Comparison of ENCODE assay signal across 29 mouse cellular contexts in the genomic region with DNA sequence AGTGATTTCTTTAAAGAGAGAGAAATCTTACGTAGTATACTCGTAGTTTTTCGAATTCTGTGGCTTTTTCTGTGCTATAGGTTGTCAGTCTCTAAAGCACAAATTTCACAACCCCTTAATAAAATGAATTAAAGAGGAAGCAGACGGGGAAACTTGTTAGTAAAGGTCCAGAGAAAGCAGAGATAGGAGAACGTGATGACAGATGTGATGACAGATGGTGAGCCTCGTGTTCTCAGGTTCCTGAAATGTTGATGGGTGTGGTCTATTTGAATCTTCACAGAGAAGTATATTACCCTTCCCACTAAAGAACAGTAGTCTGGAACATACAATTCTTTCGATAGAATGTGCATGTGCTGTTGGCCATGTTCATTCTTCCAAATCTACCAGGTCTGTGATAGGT. TPM values are rescaled to one million over a fixed set of nuclear protein-coding genes. Genes with fewer than 3 reads are reported as not detected.
A peak's percentile ranks its signal among the peaks of the same experiment; 100 is the strongest.
DNase-seq lines count a peak whose midpoint lies in the region; ATAC-seq and TF ChIP-seq lines count a peak whose summit lies in the region.
"Had no signal": no experiment of that assay in that cellular context is flagged by ENCODE, and none has a peak within 500 bp of the region (broad histone marks: within the 10 kb centered on the region; RNA-seq: fewer than 3 reads in every experiment).

No protein-coding gene starts in this region.

- DNase-seq in liver, embryonic 13.5 days: no peak
- DNase-seq in liver, embryonic 11.5 days (ENCODE audit: low spot score): no peak
- DNase-seq in lung, postnatal 36 days: peak; percentile 9
- DNase-seq in lung, adult 2 months: no peak
- no peak for DNase-seq in cerebellum, postnatal 10 days
- DNase-seq: adrenal gland, adult 8-10 months; adrenal gland, postnatal 14 days; adrenal gland, postnatal 36 days; B cell, adult 2 months; cerebellum, adult 11-12 months; cerebellum, adult 2 months; cerebellum, adult 9-10 months; cerebellum, postnatal 14 days; cerebellum, postnatal 36 days had no signal

- WGBS in liver, embryonic 13.5 days (ENCODE audit: insufficient replicate concordance): 62% methylated on average over 7 of the region's 7 CpGs
- WGBS in liver, embryonic 11.5 days: 69% methylated on average over 7 of the region's 7 CpGs
- 49% methylated on average over 7 of the region's 7 CpGs for WGBS in lung, adult 2 months
- WGBS in kidney, embryonic 15.5 days: 72% methylated on average over 7 of the region's 7 CpGs

- no peaks in the 10 kb centered on the region for H3K4me1 ChIP-seq in liver, embryonic 13.5 days (replicated peaks)
- no peaks in the 10 kb centered on the region for H3K4me1 ChIP-seq in liver, embryonic 11.5 days (replicated peaks; ENCODE audit: control insufficient read depth, insufficient read depth, low read length)
- no peaks in the 10 kb centered on the region for H3K4me1 ChIP-seq in lung, adult 2 months (ENCODE audit: control insufficient read depth, insufficient read depth, low read length)
- no peaks in the 10 kb centered on the region for H3K4me1 ChIP-seq in kidney, embryonic 15.5 days
- H3K4me1 ChIP-seq: embryonic facial prominence, embryonic 10.5 days; embryonic facial prominence, embryonic 12.5 days; forebrain, embryonic 13.5 days; forebrain, embryonic 15.5 days had no signal

- TF ChIP-seq CTCF in lung, adult 2 months (IDR thresholded peaks at IDR 0.05; ENCODE audit: insufficient read depth, low read length): no peak

- H3K4me3 ChIP-seq in liver, embryonic 13.5 days (replicated peaks): no peak overlapping the region
- H3K4me3 ChIP-seq in liver, embryonic 11.5 days (ENCODE audit: low read depth, low read length): no peak overlapping the region
- no peak overlapping the region for H3K4me3 ChIP-seq in lung, adult 2 months (replicated peaks; ENCODE audit: extremely low read depth, low read depth, low read length)
- H3K4me3 ChIP-seq in kidney, embryonic 15.5 days (replicated peaks): no peak overlapping the region
- H3K4me3 ChIP-seq: embryonic facial prominence, embryonic 10.5 days; embryonic facial prominence, embryonic 12.5 days; forebrain, embryonic 13.5 days; forebrain, embryonic 15.5 days had no signal

- no peak overlapping the region for H3K9ac ChIP-seq in liver, embryonic 13.5 days
- no peak overlapping the region for H3K9ac ChIP-seq in liver, embryonic 11.5 days (ENCODE audit: low read depth, low read length)
- H3K9ac ChIP-seq in kidney, embryonic 15.5 days: no peak overlapping the region
- H3K9ac ChIP-seq: embryonic facial prominence, embryonic 12.5 days; forebrain, embryonic 13.5 days; forebrain, embryonic 15.5 days had no signal

- peaks cover 75% of the 10 kb centered on the region for H3K36me3 ChIP-seq in liver, embryonic 13.5 days
- peaks cover 2% of the 10 kb centered on the region; the same call in 1 of the 2 replicates for H3K36me3 ChIP-seq in liver, embryonic 11.5 days (ENCODE audit: control insufficient read depth, insufficient read depth, low read length)
- H3K36me3 ChIP-seq in kidney, embryonic 15.5 days: no peaks in the 10 kb centered on the region
- H3K36me3 ChIP-seq: embryonic facial prominence, embryonic 10.5 days; embryonic facial prominence, embryonic 12.5 days; forebrain, embryonic 15.5 days had no signal

- H3K27me3 ChIP-seq in liver, embryonic 13.5 days: no peaks in the 10 kb centered on the region
- H3K27me3 ChIP-seq in liver, embryonic 11.5 days (replicated peaks; ENCODE audit: control insufficient read depth, insufficient read depth, low read length): no peaks in the 10 kb centered on the region
- H3K27me3 ChIP-seq in kidney, embryonic 15.5 days: no peaks in the 10 kb centered on the region
- H3K27me3 ChIP-seq: CH12.LX; embryonic facial prominence, embryonic 12.5 days; forebrain, embryonic 13.5 days; forebrain, embryonic 15.5 days; Patski had no signal

- 0 out of 2 replicates have a peak, but pooled peaks have one; percentile 16 for ATAC-seq in liver, embryonic 13.5 days (ENCODE audit: low read depth)
- no peak for ATAC-seq in liver, embryonic 11.5 days (replicated peaks; ENCODE audit: low FRiP score)
- peak; percentile 66 for ATAC-seq in megakaryocyte, adult 5-6 weeks (ENCODE audit: poor library complexity, severe bottlenecking)
- no peak for ATAC-seq in kidney, embryonic 15.5 days (replicated peaks; ENCODE audit: low FRiP score)
- ATAC-seq: activated CD4-positive, CD25-positive, alpha-beta regulatory T cell, adult 4 months; CD4-positive, CD25-positive, alpha-beta regulatory T cell, adult 4 months; forebrain, embryonic 13.5 days; forebrain, embryonic 15.5 days; Patski had no signal

- no peak overlapping the region for H3K27ac ChIP-seq in liver, embryonic 13.5 days
- no peak overlapping the region for H3K27ac ChIP-seq in liver, embryonic 11.5 days (ENCODE audit: low read depth, low read length)
- H3K27ac ChIP-seq in kidney, embryonic 15.5 days: no peak overlapping the region
- H3K27ac ChIP-seq: embryonic facial prominence, embryonic 10.5 days; embryonic facial prominence, embryonic 12.5 days; forebrain, embryonic 13.5 days; forebrain, embryonic 15.5 days had no signal

- no peak overlapping the region for H3K4me2 ChIP-seq in liver, embryonic 13.5 days
- H3K4me2 ChIP-seq in liver, embryonic 11.5 days: no peak overlapping the region
- H3K4me2 ChIP-seq in kidney, embryonic 15.5 days: no peak overlapping the region
- H3K4me2 ChIP-seq: embryonic facial prominence, embryonic 12.5 days; forebrain, embryonic 13.5 days; forebrain, embryonic 15.5 days had no signal

- no peaks in the 10 kb centered on the region for H3K9me3 ChIP-seq in liver, embryonic 13.5 days (replicated peaks)
- H3K9me3 ChIP-seq in liver, embryonic 11.5 days (ENCODE audit: control insufficient read depth, low read length): no peaks in the 10 kb centered on the region
- H3K9me3 ChIP-seq in kidney, embryonic 15.5 days (replicated peaks): no peaks in the 10 kb centered on the region
- H3K9me3 ChIP-seq: embryonic facial prominence, embryonic 10.5 days; embryonic facial prominence, embryonic 12.5 days; forebrain, embryonic 13.5 days; forebrain, embryonic 15.5 days; G1E had no signal

- no peak for TF ChIP-seq POLR2A in lung, adult 2 months (IDR thresholded peaks at IDR 0.05; ENCODE audit: borderline replicate concordance, extremely low read depth, low read depth, low read length)

RNA-seq across cellular contexts. Expression of gene Spta1, which starts 32.1 kb away (rescaled TPM):
- polyA plus RNA-seq in liver, embryonic 13.5 days (2015; fragmentation: Nextera tagmentation; extraction: Ambion mirVana): 25.7 and 33.7 TPM in 2 replicates
- 23.1 and 26.0 TPM in 2 replicates for polyA plus RNA-seq in liver, embryonic 11.5 days (2014; fragmentation: Nextera tagmentation; extraction: Ambion mirVana)
- 0.07 and 0.09 TPM in 2 replicates for polyA plus RNA-seq in lung, adult 2 months (2012; rRNA removed)
- 1.1 and 1.3 TPM in 2 replicates for total RNA-seq in megakaryocyte, adult 5-6 weeks (2015)
- 2.7 and 5.9 TPM in 2 replicates for total RNA-seq in megakaryocyte, adult 5-6 weeks (2017)
- polyA plus RNA-seq in kidney, embryonic 15.5 days (2015; fragmentation: Nextera tagmentation; extraction: Ambion mirVana): 0.57 and 0.77 TPM in 2 replicates
- polyA plus RNA-seq: cortical plate, adult 2 months; Patski had no signal

RNA-seq across cellular contexts. Expression of gene Olfr419, which starts 47.2 kb away (rescaled TPM):
- polyA plus RNA-seq in liver, embryonic 13.5 days (2015; fragmentation: Nextera tagmentation; extraction: Ambion mirVana): 0.08 and 0.09 TPM in 2 replicates
- polyA plus RNA-seq in liver, embryonic 11.5 days (2014; fragmentation: Nextera tagmentation; extraction: Ambion mirVana): 0.12 TPM in 1 of 2 replicates, not detected in the other
- not detected in 2 replicates for polyA plus RNA-seq in lung, adult 2 months (2012; rRNA removed)
- not detected in 2 replicates for total RNA-seq in megakaryocyte, adult 5-6 weeks (2015)
- not detected in 2 replicates for total RNA-seq in megakaryocyte, adult 5-6 weeks (2017)
- not detected in 2 replicates for polyA plus RNA-seq in kidney, embryonic 15.5 days (2015; fragmentation: Nextera tagmentation; extraction: Ambion mirVana)
- total RNA-seq: adrenal gland, adult 18-20 months; adrenal gland, adult 8-10 months; adrenal gland, postnatal 14 days; adrenal gland, postnatal 36 days; CH12.LX had no signal
- polyA plus RNA-seq: activated CD4-positive, CD25-positive, alpha-beta regulatory T cell, adult 4 months; CD4-positive, CD25-positive, alpha-beta regulatory T cell, adult 4 months; cerebellum, adult 2 months; cortical plate, adult 2 months; embryonic facial prominence, embryonic 10.5 days; embryonic facial prominence, embryonic 12.5 days; forebrain, embryonic 11.5 days; forebrain, embryonic 13.5 days; forebrain, embryonic 15.5 days; G1E; Patski had no signal

RNA-seq across cellular contexts. Expression of gene Olfr420, which starts 49.3 kb away (rescaled TPM):
- polyA plus RNA-seq in liver, embryonic 13.5 days (2015; fragmentation: Nextera tagmentation; extraction: Ambion mirVana): 0.58 and 0.64 TPM in 2 replicates
- polyA plus RNA-seq in liver, embryonic 11.5 days (2014; fragmentation: Nextera tagmentation; extraction: Ambion mirVana): 0.12 and 0.27 TPM in 2 replicates
- not detected in 2 replicates for polyA plus RNA-seq in lung, adult 2 months (2012; rRNA removed)
- total RNA-seq in megakaryocyte, adult 5-6 weeks (2015): not detected in 2 replicates
- not detected in 2 replicates for total RNA-seq in megakaryocyte, adult 5-6 weeks (2017)
- not detected in 2 replicates for polyA plus RNA-seq in kidney, embryonic 15.5 days (2015; fragmentation: Nextera tagmentation; extraction: Ambion mirVana)
- total RNA-seq: adrenal gland, adult 18-20 months; adrenal gland, adult 8-10 months; adrenal gland, postnatal 14 days; adrenal gland, postnatal 36 days; CH12.LX had no signal
- polyA plus RNA-seq: activated CD4-positive, CD25-positive, alpha-beta regulatory T cell, adult 4 months; CD4-positive, CD25-positive, alpha-beta regulatory T cell, adult 4 months; cerebellum, adult 2 months; cortical plate, adult 2 months; embryonic facial prominence, embryonic 12.5 days; embryonic facial prominence, embryonic 14.5 days; forebrain, embryonic 11.5 days; forebrain, embryonic 15.5 days; G1E; Patski had no signal

Comparison
In these comparisons a context has a peak if more than half of its experiments do, and no peak if none do; other contexts are left out.
1. ATAC-seq: peak in liver, embryonic 13.5 days (single experiment) and megakaryocyte, adult 5-6 weeks (single experiment); none in liver, embryonic 11.5 days (single experiment) and kidney, embryonic 15.5 days (single experiment).
2. RNA of gene Spta1, which starts 32.1 kb away (polyA plus RNA-seq): 25.7 to 33.7 TPM in liver, embryonic 13.5 days and 23.1 to 26.0 TPM in liver, embryonic 11.5 days; 0.57 to 0.77 TPM in kidney, embryonic 15.5 days and 0.07 to 0.09 TPM in lung, adult 2 months; every median in the first group is over 10 times any median in the second.